Mouse (Mus musculus) lung, postnatal 0 days (tissue): Measurements from ENCODE around the gene Tmsb15b1.

Source experiments
- CTCF ChIP-seq: IDR thresholded peaks from 2 replicates; pipeline ENCODE4 v1.5.1; 2016; ENCODE audit warnings: antibody characterized with exemption, mild to moderate bottlenecking
- EP300 ChIP-seq: IDR thresholded peaks from 2 replicates; pipeline ENCODE4 v1.6.1; 2016; ENCODE audit warnings: antibody characterized with exemption, mild to moderate bottlenecking, control low read depth

- TF ChIP-seq CTCF (no peak), EP300 (no peak)
Measured at GRCm38 (mm10) chrX:136992191-136992965, 15.7 kb upstream of the Tmsb15b1 start.
